20 mouse cellular contexts compared by ENCODE assay signal in the genomic region with DNA sequence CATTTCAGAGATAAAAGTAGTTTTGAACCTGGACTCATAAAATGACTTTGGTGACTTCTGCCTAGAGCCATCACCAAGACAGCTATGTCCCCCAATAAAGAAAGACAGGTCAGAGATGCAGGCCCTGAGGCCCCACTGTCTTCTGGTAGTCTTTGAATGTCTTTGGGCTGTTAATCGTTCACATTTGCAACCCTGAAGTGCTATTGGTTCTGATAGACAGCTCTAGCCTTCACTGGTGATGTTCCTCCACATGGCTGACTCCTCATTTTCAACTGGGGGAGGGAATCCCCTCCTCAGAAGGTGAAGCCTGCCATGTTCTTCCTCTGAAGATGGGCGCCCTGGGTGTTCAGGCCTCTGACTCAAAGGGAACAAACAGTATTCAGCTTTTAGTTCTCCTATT.
DNase-seq lines count a peak whose midpoint lies in the region; TF ChIP-seq lines count a peak whose summit lies in the region.
"Had no signal": no experiment of that assay in that cellular context is flagged by ENCODE, and none has a peak within 500 bp of the region (broad histone marks: within the 10 kb centered on the region; RNA-seq: fewer than 3 reads in every experiment).

No protein-coding gene starts in this region.

- no peaks in the 10 kb centered on the region for H3K9me3 ChIP-seq in embryonic facial prominence, embryonic 10.5 days
- H3K9me3 ChIP-seq: forebrain, embryonic 13.5 days; forebrain, embryonic 15.5 days had no signal

- H3K27me3 ChIP-seq in heart, adult 2 months (ENCODE audit: control insufficient read depth, insufficient read depth, low read length): no peaks in the 10 kb centered on the region
- no peaks in the 10 kb centered on the region for H3K27me3 ChIP-seq in embryonic facial prominence, embryonic 10.5 days (replicated peaks; ENCODE audit: low read depth, poor library complexity, severe bottlenecking)
- H3K27me3 ChIP-seq: CH12.LX; forebrain, embryonic 13.5 days; forebrain, embryonic 15.5 days had no signal

- DNase-seq in heart, adult 11 months: peak; percentile 64
- DNase-seq in heart, adult 2 months: no peak
- peak; percentile 5 for DNase-seq in ES-CJ7 (ENCODE audit: low read depth, low spot score)
- no peak for DNase-seq in embryonic facial prominence, embryonic 10.5 days (ENCODE audit: low spot score)
- no peak for DNase-seq in embryo, embryonic 9.5 days (ENCODE audit: extremely low spot score)
- DNase-seq in neural tube, embryonic 10.5 days (ENCODE audit: extremely low spot score, low spot score): no peak
- DNase-seq: adrenal gland, adult 8-10 months; adrenal gland, postnatal 14 days; adrenal gland, postnatal 36 days; B cell, adult 2 months; cerebellum, adult 11-12 months; cerebellum, adult 2 months; cerebellum, adult 9-10 months; cerebellum, postnatal 10 days; cerebellum, postnatal 25 days; embryo, embryonic 11 days; forebrain, postnatal 0 days had no signal

- H3K36me3 ChIP-seq in heart, adult 2 months (ENCODE audit: control insufficient read depth, insufficient read depth, low read length): no peaks in the 10 kb centered on the region; the same call in none of the 2 replicates
- H3K36me3 ChIP-seq in embryonic facial prominence, embryonic 10.5 days (replicated peaks): no peaks in the 10 kb centered on the region
- H3K36me3 ChIP-seq: forebrain, embryonic 15.5 days had no signal

- H3K27ac ChIP-seq in heart, adult 2 months: no peak overlapping the region
- H3K27ac ChIP-seq in embryonic facial prominence, embryonic 10.5 days (replicated peaks): 0 out of 2 replicates have a peak overlapping the region, but pooled peaks have one; percentile 14
- H3K27ac ChIP-seq: forebrain, embryonic 13.5 days; forebrain, embryonic 15.5 days had no signal

- TF ChIP-seq POLR2A in heart, adult 2 months (IDR thresholded peaks at IDR 0.05; ENCODE audit: insufficient read depth, low read depth, low read length): no peak

- H3K4me3 ChIP-seq in heart, adult 2 months: no peak overlapping the region
- H3K4me3 ChIP-seq in embryonic facial prominence, embryonic 10.5 days: no peak overlapping the region
- H3K4me3 ChIP-seq: forebrain, embryonic 13.5 days; forebrain, embryonic 15.5 days had no signal

- intact Hi-C loops in heart, adult 2 months (cut with DNase I): loop anchor here (5.0 to 10.0 kb wide), 2 partner anchors 793 to 1196 kb away; no protein-coding TSS in a partner anchor

- TF ChIP-seq CTCF in heart, adult 2 months (IDR thresholded peaks at IDR 0.05): no peak

- H3K9ac ChIP-seq in heart, adult 2 months (ENCODE audit: low read depth, low read length): no peak overlapping the region
- H3K9ac ChIP-seq: forebrain, embryonic 13.5 days; forebrain, embryonic 15.5 days; forebrain, postnatal 0 days had no signal

- H3K4me1 ChIP-seq in heart, adult 2 months (ENCODE audit: control insufficient read depth, insufficient read depth, low read length): peaks cover 2% of the 10 kb centered on the region
- 0 out of 2 replicates have a peak, but pooled peaks cover 3% of the 10 kb centered on the region for H3K4me1 ChIP-seq in embryonic facial prominence, embryonic 10.5 days

- WGBS in heart, adult 2 months: 83% methylated on average over 2 of the region's 2 CpGs
- 83% methylated on average over 2 of the region's 2 CpGs for WGBS in embryonic facial prominence, embryonic 10.5 days

- H3K79me2 ChIP-seq in heart, adult 2 months (replicated peaks; ENCODE audit: control insufficient read depth, insufficient read depth, low read length): no peaks in the 10 kb centered on the region

- no peak for TF ChIP-seq EP300 in heart, adult 2 months (IDR thresholded peaks at IDR 0.05; ENCODE audit: insufficient read depth, low read depth, low read length)

Comparison
In these comparisons a context has a peak if more than half of its experiments do, and no peak if none do; other contexts are left out.
1. DNase-seq: peak in heart, adult 11 months (single experiment) and ES-CJ7 (single experiment); none in heart, adult 2 months (0 of 2), embryonic facial prominence, embryonic 10.5 days (single experiment), embryo, embryonic 9.5 days (single experiment) and neural tube, embryonic 10.5 days (single experiment).